Mouse (Mus musculus) liver, adult 2 months (tissue): Measurements from ENCODE around the gene Atp2c2.

Experiments
- CTCF ChIP-seq: fragments of 200-500 bp; IDR thresholded peaks from 2 replicates; pipeline ENCODE4 v1.5.1; 2011; ENCODE audit warnings: low read depth, low read length, control low read depth
- POLR2A ChIP-seq: fragments of 200-500 bp; IDR thresholded peaks from 2 replicates; pipeline ENCODE4 v1.6.1; 2011; ENCODE audit warnings: low read length, control low read depth; ENCODE audit not compliant: insufficient read depth; ENCODE audit errors: extremely low read depth

- TF ChIP-seq CTCF (no peak), POLR2A (no peak)
Measured at GRCm38 (mm10) chr8:119732072-119732471, 32.3 kb downstream of the Atp2c2 start.
